Mouse (Mus musculus) layer of hippocampus, postnatal 10 days (tissue): ENCODE measurements around the gene Aqp9. TPM values are rescaled to one million over a fixed set of nuclear protein-coding genes. Genes with fewer than 3 reads are reported as not detected.

ENCODE experiments used
- DNase-seq, 2 experiments: peaks; one replicate each; pipeline ENCODE4 v3.0.0; 2021; ENCODE audit warnings: low spot score in 2 of 2
- long read RNA-seq: library from polyadenylated mRNA; stranded (forward); transcript quantifications from one replicate; pipeline ENCODE4 v2.0.0, GENCODE M21; 2023
- total RNA-seq, 2 experiments: library from RNA; stranded (reverse); gene quantifications; 2 replicates each; pipeline ENCODE4 v1.2.3; 2021

Aqp9 gene
- total RNA-seq: 1 to 10 TPM; 2.4 to 3.7 TPM
- long read RNA-seq, partial matches to known transcripts: 1 of 2 reads
- long read RNA-seq, other reads (novel, unspliced or antisense): 1 of 2 reads

GRCm38 (mm10) chr9:71168511-71168910, at the start of gene Aqp9:
TSS of gene Aqp9 (minus strand) at chr9:71168682.
- peak; percentile 30 to 31 for DNase-seq

GRCm38 (mm10) chr9:71217793-71218095, 49.3 kb upstream of the Aqp9 start:
- DNase-seq: no peak

- no peak for DNase-seq
Observed at GRCm38 (mm10) chr9:71216996-71217792, 48.7 kb upstream of the Aqp9 start.

GRCm38 (mm10) chr9:71216036-71216995, 47.8 kb upstream of the Aqp9 start:
- DNase-seq: peak in 1 of 2 experiments; percentile 28

GRCm38 (mm10) chr9:71215248-71216035, 47.0 kb upstream of the Aqp9 start, which contains the start of gene Aldh1a2:
TSS of gene Aldh1a2 (plus strand) at chr9:71215789.
- DNase-seq: peak; percentile 38 to 61

- no peak for DNase-seq
Observed at GRCm38 (mm10) chr9:71213636-71214035, 45.2 kb upstream of the Aqp9 start.

GRCm38 (mm10) chr9:71210870-71211269, 42.4 kb upstream of the Aqp9 start:
- peak; percentile 53 to 64 for DNase-seq

GRCm38 (mm10) chr9:71209299-71209698, 40.8 kb upstream of the Aqp9 start:
- no peak for DNase-seq

GRCm38 (mm10) chr9:71202265-71202664, 33.8 kb upstream of the Aqp9 start:
- DNase-seq: no peak

GRCm38 (mm10) chr9:71198826-71199225, 30.3 kb upstream of the Aqp9 start:
- no peak for DNase-seq

GRCm38 (mm10) chr9:71188647-71189415, 20.3 kb upstream of the Aqp9 start:
- peak; percentile 78 to 79 for DNase-seq

- DNase-seq: no peak
Observed at GRCm38 (mm10) chr9:71187396-71187795, 18.9 kb upstream of the Aqp9 start.

GRCm38 (mm10) chr9:71185823-71186222, 17.3 kb upstream of the Aqp9 start:
- DNase-seq: no peak

GRCm38 (mm10) chr9:71185285-71185684, 16.8 kb upstream of the Aqp9 start:
- DNase-seq: no peak

GRCm38 (mm10) chr9:71179964-71180700, 11.7 kb upstream of the Aqp9 start:
- DNase-seq: no peak

- DNase-seq: no peak
Observed at GRCm38 (mm10) chr9:71179276-71179896, 10.9 kb upstream of the Aqp9 start.

- DNase-seq: no peak
Observed at GRCm38 (mm10) chr9:71175686-71176085, 7.2 kb upstream of the Aqp9 start.

GRCm38 (mm10) chr9:71174316-71174975, 6.0 kb upstream of the Aqp9 start:
- DNase-seq: no peak

GRCm38 (mm10) chr9:71173533-71173932, 5.1 kb upstream of the Aqp9 start:
- DNase-seq: no peak
